Mouse (Mus musculus) Muller cell, postnatal 12 days (primary cell): ENCODE measurements around the gene Flt1.

Experiments used
- DNase-seq: peaks from one replicate; pipeline ENCODE4 v3.0.0-alpha.2; 2015; ENCODE audit errors: inconsistent ontology term

Gene Flt1

GRCm38 (mm10) chr5:147668637-147669344, 57.0 kb downstream of the Flt1 start:
- DNase-seq, result no peak

- DNase-seq, result peak; percentile 85
These were observed 59.9 kb downstream of the Flt1 start for GRCm38 (mm10) chr5:147665946-147666345.

GRCm38 (mm10) chr5:147665381-147665780, 60.4 kb downstream of the Flt1 start:
- peak; percentile 70 for DNase-seq

- no peak for DNase-seq
These were observed 65.9 kb downstream of the Flt1 start for GRCm38 (mm10) chr5:147659909-147660308.

- DNase-seq, result no peak
These were observed 67.6 kb downstream of the Flt1 start for GRCm38 (mm10) chr5:147657882-147658855.

- DNase-seq, result no peak
These were observed 70.0 kb downstream of the Flt1 start for GRCm38 (mm10) chr5:147655761-147656160.

GRCm38 (mm10) chr5:147651233-147651632, 74.6 kb downstream of the Flt1 start:
- DNase-seq, result no peak

GRCm38 (mm10) chr5:147646351-147646929, 79.4 kb downstream of the Flt1 start:
- DNase-seq, result no peak

- peak; percentile 73 for DNase-seq
These were observed 80.7 kb downstream of the Flt1 start for GRCm38 (mm10) chr5:147645001-147645645.

- no peak for DNase-seq
These were observed 84.4 kb downstream of the Flt1 start for GRCm38 (mm10) chr5:147641452-147641851.

- no peak for DNase-seq
These were observed 85.9 kb downstream of the Flt1 start for GRCm38 (mm10) chr5:147639940-147640339.

- no peak for DNase-seq
These were observed 89.1 kb downstream of the Flt1 start for GRCm38 (mm10) chr5:147636676-147637075.

- peak; percentile 26 for DNase-seq
These were observed 89.9 kb downstream of the Flt1 start for GRCm38 (mm10) chr5:147635883-147636282.

- DNase-seq, result no peak
These were observed 91.8 kb downstream of the Flt1 start for GRCm38 (mm10) chr5:147634016-147634415.

GRCm38 (mm10) chr5:147632716-147633115, 93.1 kb downstream of the Flt1 start:
- peak; percentile 57 for DNase-seq

GRCm38 (mm10) chr5:147630426-147631290, 95.2 kb downstream of the Flt1 start:
- no peak for DNase-seq

- no peak for DNase-seq
These were observed 98.9 kb downstream of the Flt1 start for GRCm38 (mm10) chr5:147626944-147627343.

- no peak for DNase-seq
These were observed 102.1 kb downstream of the Flt1 start for GRCm38 (mm10) chr5:147623747-147624146.

- peak; percentile 77 for DNase-seq
These were observed 105.6 kb downstream of the Flt1 start for GRCm38 (mm10) chr5:147620178-147620577.

GRCm38 (mm10) chr5:147618243-147618642, 107.6 kb downstream of the Flt1 start:
- no peak for DNase-seq

GRCm38 (mm10) chr5:147616450-147616849, 109.4 kb downstream of the Flt1 start:
- no peak for DNase-seq
